Mouse (Mus musculus): ENCODE results near the gene Gm3636.
"Not testable (repeated sequence)": the region's sequence is repeated elsewhere in the genome, so short reads cannot be mapped to it uniquely, and the experiment has no call there.

GRCm38 (mm10) chr14:6742232-6742631 lies at the start of gene Gm3636:
- not testable (repeated sequence) for TF ChIP-seq CTCF (IDR thresholded peaks at IDR 0.05; ENCODE audit: borderline replicate concordance, extremely low read depth, insufficient read depth, insufficient read length); POLR2A (IDR thresholded peaks at IDR 0.05; ENCODE audit: borderline replicate concordance, extremely low read depth, insufficient read depth, insufficient read length, poor library complexity, severe bottlenecking)
